Mouse (Mus musculus) limb, embryonic 15.5 days (tissue): ENCODE results near the gene Ifnar1. TPM values are rescaled to one million over a fixed set of nuclear protein-coding genes. Genes with fewer than 3 reads are reported as not detected.
A peak's percentile ranks its signal among the peaks of the same experiment; 100 is the strongest.

Experiments used
- ATAC-seq: fragments of 200-750 bp; cut with Nextera tagmentation; 2 replicates; pipeline ENCODE4 v1.8.0; 2017; ENCODE audit warnings: low read depth, moderate TSS enrichment; ENCODE audit not compliant: insufficient number of reproducible peaks, low FRiP score, low TSS enrichment
- H3K27ac ChIP-seq: fragments of 300-500 bp; sonication (generic); 2 replicates; pipeline ENCODE4 v1.5.1; 2015; ENCODE audit warnings: moderate library complexity, mild to moderate bottlenecking, inconsistent platforms
- H3K27me3 ChIP-seq: fragments of 300-500 bp; sonication (generic); 2 replicates; pipeline ENCODE4 v1.6.1; 2015; ENCODE audit warnings: inconsistent platforms
- H3K36me3 ChIP-seq: fragments of 300-500 bp; sonication (generic); 2 replicates; pipeline ENCODE4 v1.6.1; 2015; ENCODE audit warnings: inconsistent platforms
- H3K4me1 ChIP-seq: fragments of 300-500 bp; sonication (generic); 2 replicates; pipeline ENCODE4 v1.6.1; 2015; ENCODE audit warnings: inconsistent platforms
- H3K4me2 ChIP-seq: fragments of 300-500 bp; sonication (generic); 2 replicates; pipeline ENCODE4 v1.6.1; 2015; ENCODE audit warnings: mild to moderate bottlenecking, inconsistent platforms
- H3K4me3 ChIP-seq: fragments of 300-500 bp; sonication (generic); 2 replicates; pipeline ENCODE4 v1.5.1; 2015; ENCODE audit warnings: mild to moderate bottlenecking, inconsistent platforms
- H3K9ac ChIP-seq: fragments of 300-500 bp; sonication (generic); 2 replicates; pipeline ENCODE4 v1.6.1; 2015; ENCODE audit warnings: inconsistent platforms
- H3K9me3 ChIP-seq: fragments of 300-500 bp; sonication (generic); 2 replicates; pipeline ENCODE4 v1.6.1; 2016; ENCODE audit warnings: inconsistent platforms
- WGBS: fragments of 180-500 bp; shearing (Covaris S2); methylation state at CpG from one replicate; pipeline ENCODE4 v1.1.7; 2015; 5-methylcytosine and 5-hydroxymethylcytosine counted together
- polyA plus RNA-seq: library from polyadenylated mRNA; unstranded; fragments of >200 nt; fragmentation: Nextera tagmentation; extraction: Ambion mirVana; gene quantifications from 2 replicates; pipeline ENCODE4 v1.2.1, GENCODE M21; 2015

Ifnar1 gene
- polyA plus RNA-seq, 1 experiment from 2014 or later = 55.0 TPM

GRCm38 (mm10) chr16:91461773-91462181 lies 23.3 kb upstream of the Ifnar1 start:
- Histone ChIP-seq H3K27ac (no peak overlapping the region), H3K4me1 (peaks cover 7% of the 10 kb centered on the region; the same call in 1 of the 2 replicates), H3K9me3 (no peaks in the 10 kb centered on the region), H3K27me3 (no peaks in the 10 kb centered on the region), H3K36me3 (no peaks in the 10 kb centered on the region), H3K9ac (no peak overlapping the region), H3K4me3 (no peak overlapping the region), H3K4me2 (no peak overlapping the region)
- WGBS = 49% methylated on average over 9 of the region's 9 CpGs
- no peak for ATAC-seq

- Histone ChIP-seq H3K9ac (no peak overlapping the region), H3K27me3 (no peaks in the 10 kb centered on the region), H3K9me3 (no peaks in the 10 kb centered on the region), H3K4me1 (peaks cover 7% of the 10 kb centered on the region; the same call in 1 of the 2 replicates), H3K4me2 (no peak overlapping the region), H3K4me3 (no peak overlapping the region), H3K27ac (no peak overlapping the region), H3K36me3 (no peaks in the 10 kb centered on the region)
- no peak for ATAC-seq
- WGBS = 72% methylated on average over 3 of the region's 3 CpGs
Observed at GRCm38 (mm10) chr16:91462644-91463043, 22.4 kb upstream of the Ifnar1 start.

GRCm38 (mm10) chr16:91463400-91463799 lies 21.6 kb upstream of the Ifnar1 start:
- no peaks in the 10 kb centered on the region for H3K27me3 ChIP-seq
- no peaks in the 10 kb centered on the region for H3K36me3 ChIP-seq
- H3K4me2 ChIP-seq = no peak overlapping the region
- no peak for ATAC-seq
- 89% methylated on average over 2 of the region's 2 CpGs for WGBS
- H3K4me1 ChIP-seq = peaks cover 7% of the 10 kb centered on the region; the same call in 1 of the 2 replicates
- H3K9me3 ChIP-seq = no peaks in the 10 kb centered on the region
- H3K27ac ChIP-seq = no peak overlapping the region
- H3K9ac ChIP-seq = no peak overlapping the region
- no peak overlapping the region for H3K4me3 ChIP-seq

- Histone ChIP-seq H3K4me1 (peaks cover 7% of the 10 kb centered on the region; the same call in 1 of the 2 replicates), H3K36me3 (no peaks in the 10 kb centered on the region), H3K9me3 (no peaks in the 10 kb centered on the region), H3K9ac (no peak overlapping the region), H3K4me3 (peak overlapping the region; percentile 49), H3K4me2 (peak overlapping the region; percentile 81), H3K27me3 (no peaks in the 10 kb centered on the region), H3K27ac (no peak overlapping the region)
- 84% methylated on average over 4 of the region's 4 CpGs for WGBS
- no peak for ATAC-seq
Observed at GRCm38 (mm10) chr16:91463836-91464400, 21.1 kb upstream of the Ifnar1 start.

- peak; percentile 93 for ATAC-seq
- Histone ChIP-seq H3K4me3 (peak overlapping the region; percentile 49), H3K27me3 (no peaks in the 10 kb centered on the region), H3K27ac (peak overlapping the region; percentile 80), H3K4me1 (peaks cover 7% of the 10 kb centered on the region; the same call in 1 of the 2 replicates), H3K4me2 (peak overlapping the region; percentile 81), H3K9me3 (no peaks in the 10 kb centered on the region), H3K36me3 (no peaks in the 10 kb centered on the region), H3K9ac (peak overlapping the region; percentile 35)
- WGBS = 2% methylated on average over 44 of the region's 44 CpGs
Observed at GRCm38 (mm10) chr16:91464594-91465504, 20.2 kb upstream of the Ifnar1 start.

- peak overlapping the region; percentile 49 for H3K4me3 ChIP-seq
- no peaks in the 10 kb centered on the region for H3K27me3 ChIP-seq
- no peaks in the 10 kb centered on the region for H3K9me3 ChIP-seq
- WGBS = 40% methylated on average over 13 of the region's 13 CpGs
- H3K9ac ChIP-seq = peak overlapping the region; percentile 18; the same call in 1 of the 2 replicates
- no peak overlapping the region for H3K27ac ChIP-seq
- peaks cover 2% of the 10 kb centered on the region; the same call in 1 of the 2 replicates for H3K36me3 ChIP-seq
- no peak for ATAC-seq
- peak overlapping the region; percentile 81 for H3K4me2 ChIP-seq
- peaks cover 7% of the 10 kb centered on the region; the same call in 1 of the 2 replicates for H3K4me1 ChIP-seq
Observed at GRCm38 (mm10) chr16:91465505-91466240, 19.4 kb upstream of the Ifnar1 start.

GRCm38 (mm10) chr16:91466566-91466965 lies 18.5 kb upstream of the Ifnar1 start:
- no peak overlapping the region for H3K9ac ChIP-seq
- no peak overlapping the region for H3K27ac ChIP-seq
- no peak overlapping the region for H3K4me2 ChIP-seq
- no peaks in the 10 kb centered on the region for H3K9me3 ChIP-seq
- no peak overlapping the region for H3K4me3 ChIP-seq
- ATAC-seq = no peak
- peaks cover 2% of the 10 kb centered on the region; the same call in 1 of the 2 replicates for H3K36me3 ChIP-seq
- 48% methylated on average over 6 of the region's 6 CpGs for WGBS
- no peaks in the 10 kb centered on the region for H3K27me3 ChIP-seq
- peaks cover 7% of the 10 kb centered on the region; the same call in 1 of the 2 replicates for H3K4me1 ChIP-seq

- ATAC-seq = no peak
- 81% methylated on average over 3 of the region's 3 CpGs for WGBS
- peaks cover 4% of the 10 kb centered on the region; the same call in 1 of the 2 replicates for H3K4me1 ChIP-seq
Observed at GRCm38 (mm10) chr16:91470470-91470869, 14.6 kb upstream of the Ifnar1 start.

GRCm38 (mm10) chr16:91471481-91471880 lies 13.6 kb upstream of the Ifnar1 start:
- Histone ChIP-seq H3K9me3 (no peaks in the 10 kb centered on the region), H3K9ac (no peak overlapping the region), H3K36me3 (peaks cover 2% of the 10 kb centered on the region; the same call in 1 of the 2 replicates), H3K27me3 (no peaks in the 10 kb centered on the region), H3K27ac (no peak overlapping the region), H3K4me2 (no peak overlapping the region), H3K4me1 (no peaks in the 10 kb centered on the region), H3K4me3 (no peak overlapping the region)
- WGBS = 80% methylated on average over 6 of the region's 6 CpGs
- no peak for ATAC-seq

More at GRCm38 (mm10) chr16:91470470-91470869, 14.6 kb upstream of the Ifnar1 start:
- Histone ChIP-seq H3K36me3 (peaks cover 2% of the 10 kb centered on the region; the same call in 1 of the 2 replicates), H3K27me3 (no peaks in the 10 kb centered on the region), H3K27ac (no peak overlapping the region), H3K4me3 (no peak overlapping the region), H3K9ac (no peak overlapping the region), H3K9me3 (no peaks in the 10 kb centered on the region), H3K4me2 (no peak overlapping the region)

GRCm38 (mm10) chr16:91475753-91476152 lies 9.3 kb upstream of the Ifnar1 start:
- no peaks in the 10 kb centered on the region for H3K27me3 ChIP-seq
- H3K36me3 ChIP-seq = no peaks in the 10 kb centered on the region
- WGBS = 38% methylated on average over 7 of the region's 7 CpGs
- no peak overlapping the region for H3K27ac ChIP-seq
- H3K4me3 ChIP-seq = no peak overlapping the region
- H3K9ac ChIP-seq = no peak overlapping the region
- H3K9me3 ChIP-seq = no peaks in the 10 kb centered on the region
- H3K4me2 ChIP-seq = no peak overlapping the region
- ATAC-seq = no peak
- H3K4me1 ChIP-seq = no peaks in the 10 kb centered on the region

- H3K4me2 ChIP-seq = no peak overlapping the region
- no peak overlapping the region for H3K4me3 ChIP-seq
- no peaks in the 10 kb centered on the region for H3K9me3 ChIP-seq
- no peaks in the 10 kb centered on the region for H3K36me3 ChIP-seq
- no peaks in the 10 kb centered on the region for H3K4me1 ChIP-seq
- no peak overlapping the region for H3K27ac ChIP-seq
- no peaks in the 10 kb centered on the region for H3K27me3 ChIP-seq
- WGBS = 42% methylated on average over 1 of the region's 1 CpGs
- H3K9ac ChIP-seq = no peak overlapping the region
- ATAC-seq = no peak
Observed at GRCm38 (mm10) chr16:91478067-91478466, 7.0 kb upstream of the Ifnar1 start.
